Mouse (Mus musculus): ENCODE measurements at regions not wholly inside any gene's neighbourhood (a gene's known extent, or its start where the extent isn't known, plus 50 kb on each side); places are given as distances from the start of the nearest gene placed in this dataset.

DNA sequence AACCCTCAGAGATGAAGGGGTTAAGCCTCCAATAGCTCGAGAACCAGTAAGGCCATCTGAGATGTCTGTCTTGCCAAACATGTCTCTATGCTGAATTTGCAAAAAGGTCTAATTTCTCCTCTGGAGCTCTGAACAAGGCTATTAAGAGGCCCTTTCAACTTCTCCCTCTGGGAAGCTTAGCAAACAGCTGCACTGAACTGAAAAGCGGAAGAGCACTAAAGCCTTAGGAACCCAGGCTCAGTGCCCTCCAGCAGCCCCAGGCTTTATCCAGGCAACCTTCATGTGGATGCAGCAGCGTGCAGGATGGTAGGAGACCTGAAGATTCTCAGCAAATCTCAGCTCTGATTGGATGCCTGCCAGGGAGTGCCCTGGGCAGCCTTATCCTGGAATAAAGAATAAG is 850.1 kb downstream of the Tmem114 start:
- no peaks in the 10 kb centered on the region for H3K4me1 ChIP-seq (ENCODE audit: control insufficient read depth, insufficient read depth, low read length)
- 39% methylated on average over 3 of the region's 3 CpGs for WGBS
- no peaks in the 10 kb centered on the region for H3K27me3 ChIP-seq (ENCODE audit: control insufficient read depth, insufficient read depth, low read length)
- H3K4me3 ChIP-seq (replicated peaks; ENCODE audit: insufficient read depth, low read depth, low read length): no peak overlapping the region
- no peak overlapping the region for H3K27ac ChIP-seq (ENCODE audit: insufficient read depth, low read length)
- TF ChIP-seq POLR2A (IDR thresholded peaks at IDR 0.05; ENCODE audit: borderline replicate concordance, insufficient read depth, low read length) (no peak), CTCF (IDR thresholded peaks at IDR 0.05; ENCODE audit: borderline replicate concordance, insufficient read depth, low read depth, low read length) (no peak)
- DNase-seq: no peak

- DNase-seq: no peak
- Histone ChIP-seq H3K27ac (ENCODE audit: insufficient read depth, low read length) (no peak overlapping the region), H3K4me1 (ENCODE audit: control insufficient read depth, insufficient read depth, low read length) (no peaks in the 10 kb centered on the region), H3K4me3 (replicated peaks; ENCODE audit: insufficient read depth, low read depth, low read length) (no peak overlapping the region), H3K27me3 (ENCODE audit: control insufficient read depth, insufficient read depth, low read length) (no peaks in the 10 kb centered on the region)
- 29% methylated on average over 2 of the region's 2 CpGs for WGBS
- TF ChIP-seq POLR2A (IDR thresholded peaks at IDR 0.05; ENCODE audit: borderline replicate concordance, insufficient read depth, low read length) (no peak), CTCF (IDR thresholded peaks at IDR 0.05; ENCODE audit: borderline replicate concordance, insufficient read depth, low read depth, low read length) (no peak)
Observed at GRCm38 (mm10) chr16:7560841-7561240, 864.1 kb downstream of the Tmem114 start.

DNA sequence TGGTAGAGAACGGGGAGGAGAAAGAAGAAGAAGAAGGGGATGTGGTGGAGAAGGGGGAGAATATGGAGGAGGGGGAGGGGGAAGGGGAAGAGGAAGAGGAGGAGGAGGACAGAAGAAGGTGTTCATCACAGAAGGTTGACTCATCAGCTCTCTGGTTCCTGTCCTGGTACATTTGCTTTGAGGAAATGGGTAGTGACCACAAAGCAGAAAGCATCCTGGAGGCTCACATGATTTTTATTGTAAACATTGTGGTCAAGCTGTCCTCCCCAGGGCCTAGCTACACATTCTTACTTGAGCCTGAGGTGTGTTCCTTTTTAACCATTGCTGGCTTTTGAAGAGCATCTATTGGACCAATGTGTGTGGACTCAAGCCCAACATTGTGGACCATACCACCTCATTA is 865.8 kb downstream of the Tmem114 start:
- DNase-seq: no peak
- TF ChIP-seq CTCF (IDR thresholded peaks at IDR 0.05; ENCODE audit: borderline replicate concordance, insufficient read depth, low read depth, low read length): no peak
- no peak overlapping the region for H3K27ac ChIP-seq (ENCODE audit: insufficient read depth, low read length)
- no peaks in the 10 kb centered on the region for H3K4me1 ChIP-seq (ENCODE audit: control insufficient read depth, insufficient read depth, low read length)
- H3K27me3 ChIP-seq (ENCODE audit: control insufficient read depth, insufficient read depth, low read length): no peaks in the 10 kb centered on the region
- H3K4me3 ChIP-seq (replicated peaks; ENCODE audit: insufficient read depth, low read depth, low read length): no peak overlapping the region
- 83% methylated on average over 1 of the region's 1 CpGs for WGBS

- no peak for DNase-seq
- Histone ChIP-seq H3K27ac (ENCODE audit: insufficient read depth, low read length) (no peak overlapping the region), H3K27me3 (ENCODE audit: control insufficient read depth, insufficient read depth, low read length) (no peaks in the 10 kb centered on the region), H3K4me1 (ENCODE audit: control insufficient read depth, insufficient read depth, low read length) (no peaks in the 10 kb centered on the region), H3K4me3 (replicated peaks; ENCODE audit: insufficient read depth, low read depth, low read length) (no peak overlapping the region)
- 89% methylated on average over 1 of the region's 1 CpGs for WGBS
- TF ChIP-seq CTCF (IDR thresholded peaks at IDR 0.05; ENCODE audit: borderline replicate concordance, insufficient read depth, low read depth, low read length): no peak
- TF ChIP-seq POLR2A (IDR thresholded peaks at IDR 0.05; ENCODE audit: borderline replicate concordance, insufficient read depth, low read length): no peak
Observed at GRCm38 (mm10) chr16:7558637-7559036, 866.3 kb downstream of the Tmem114 start.

DNA sequence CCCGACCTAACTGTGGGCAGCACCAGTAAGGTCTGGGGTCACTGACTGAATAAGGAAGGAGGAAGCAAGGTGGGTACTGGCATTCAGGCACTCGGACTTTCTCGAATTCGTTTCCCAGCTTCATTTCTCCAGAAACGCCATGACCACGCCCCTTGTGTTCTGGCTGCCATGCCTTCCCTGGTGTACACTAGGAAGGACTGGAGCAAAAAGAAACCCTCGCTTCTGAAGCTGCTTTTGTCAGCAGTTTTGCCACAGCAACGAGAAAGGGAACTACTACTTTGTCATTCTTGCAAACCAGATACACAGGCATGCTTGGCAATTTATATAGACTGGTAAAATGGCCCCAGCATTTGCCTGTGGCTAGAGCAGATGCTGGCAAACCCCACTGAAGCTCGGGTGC is 869.0 kb downstream of the Tmem114 start:
- H3K27me3 ChIP-seq (ENCODE audit: control insufficient read depth, insufficient read depth, low read length): no peaks in the 10 kb centered on the region
- H3K27ac ChIP-seq (ENCODE audit: insufficient read depth, low read length): no peak overlapping the region
- no peak for DNase-seq
- H3K4me3 ChIP-seq (replicated peaks; ENCODE audit: insufficient read depth, low read depth, low read length): no peak overlapping the region
- no peaks in the 10 kb centered on the region for H3K4me1 ChIP-seq (ENCODE audit: control insufficient read depth, insufficient read depth, low read length)
- TF ChIP-seq POLR2A (IDR thresholded peaks at IDR 0.05; ENCODE audit: borderline replicate concordance, insufficient read depth, low read length) (no peak), CTCF (IDR thresholded peaks at IDR 0.05; ENCODE audit: borderline replicate concordance, insufficient read depth, low read depth, low read length) (no peak)
- 90% methylated on average over 9 of the region's 9 CpGs for WGBS

- no peak for TF ChIP-seq CTCF (IDR thresholded peaks at IDR 0.05; ENCODE audit: borderline replicate concordance, insufficient read depth, low read depth, low read length)
- no peak for TF ChIP-seq POLR2A (IDR thresholded peaks at IDR 0.05; ENCODE audit: borderline replicate concordance, insufficient read depth, low read length)
- no peak overlapping the region for H3K4me3 ChIP-seq (replicated peaks; ENCODE audit: insufficient read depth, low read depth, low read length)
- DNase-seq: no peak
- no peak overlapping the region for H3K27ac ChIP-seq (ENCODE audit: insufficient read depth, low read length)
- no peaks in the 10 kb centered on the region for H3K27me3 ChIP-seq (ENCODE audit: control insufficient read depth, insufficient read depth, low read length)
- H3K4me1 ChIP-seq (ENCODE audit: control insufficient read depth, insufficient read depth, low read length): no peaks in the 10 kb centered on the region
- 36% methylated on average over 1 of the region's 1 CpGs for WGBS
Observed at GRCm38 (mm10) chr16:7549568-7549967, 875.4 kb downstream of the Tmem114 start.

DNA sequence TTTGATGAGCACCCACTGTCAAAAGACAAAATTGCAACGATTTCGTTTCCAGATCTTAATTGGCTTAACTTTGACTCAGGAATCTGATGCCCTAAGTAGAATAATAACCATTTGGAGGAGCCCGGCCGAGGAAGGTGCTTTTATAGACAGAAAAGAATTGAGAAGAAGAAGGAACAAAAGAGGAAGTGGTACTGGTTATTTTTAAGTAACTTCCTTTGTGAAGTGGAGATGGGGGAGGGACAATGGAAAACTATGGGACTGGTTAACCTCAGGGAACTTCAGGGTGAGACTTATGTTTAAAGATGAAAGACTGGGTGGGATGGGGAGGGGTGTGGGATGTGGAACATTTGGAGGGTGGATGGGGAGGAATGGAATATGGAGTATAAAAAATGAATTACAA is 880.9 kb downstream of the Tmem114 start:
- H3K4me1 ChIP-seq (ENCODE audit: control insufficient read depth, insufficient read depth, low read length): no peaks in the 10 kb centered on the region
- TF ChIP-seq CTCF (IDR thresholded peaks at IDR 0.05; ENCODE audit: borderline replicate concordance, insufficient read depth, low read depth, low read length) (no peak), POLR2A (IDR thresholded peaks at IDR 0.05; ENCODE audit: borderline replicate concordance, insufficient read depth, low read length) (no peak)
- 51% methylated on average over 4 of the region's 4 CpGs for WGBS
- H3K4me3 ChIP-seq (replicated peaks; ENCODE audit: insufficient read depth, low read depth, low read length): no peak overlapping the region
- no peak for DNase-seq
- no peak overlapping the region for H3K27ac ChIP-seq (ENCODE audit: insufficient read depth, low read length)
- no peaks in the 10 kb centered on the region for H3K27me3 ChIP-seq (ENCODE audit: control insufficient read depth, insufficient read depth, low read length)

DNA sequence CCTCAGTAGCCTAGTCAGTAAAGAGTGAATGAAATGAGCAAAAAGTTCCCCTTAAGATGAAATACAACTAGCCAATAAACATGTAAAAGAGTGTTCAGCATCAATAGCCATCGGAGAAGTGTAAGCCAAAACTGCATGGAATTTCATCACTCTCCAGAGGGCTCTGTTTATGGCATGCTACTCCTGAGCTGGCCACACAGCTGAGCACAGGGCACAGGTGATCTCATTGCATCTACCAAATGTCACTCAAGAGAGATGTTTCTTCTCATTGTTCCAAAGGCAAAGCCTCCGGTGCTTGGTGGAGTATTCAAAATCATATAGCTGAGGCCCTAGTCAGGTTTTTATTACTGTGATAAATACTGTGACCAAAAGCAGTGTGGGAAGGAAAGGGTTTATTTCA is 895.1 kb downstream of the Tmem114 start:
- 82% methylated on average over 2 of the region's 2 CpGs for WGBS
- Histone ChIP-seq H3K27ac (ENCODE audit: insufficient read depth, low read length) (no peak overlapping the region), H3K27me3 (ENCODE audit: control insufficient read depth, insufficient read depth, low read length) (no peaks in the 10 kb centered on the region), H3K4me3 (replicated peaks; ENCODE audit: insufficient read depth, low read depth, low read length) (no peak overlapping the region), H3K4me1 (ENCODE audit: control insufficient read depth, insufficient read depth, low read length) (no peaks in the 10 kb centered on the region)
- no peak for DNase-seq
- TF ChIP-seq POLR2A (IDR thresholded peaks at IDR 0.05; ENCODE audit: borderline replicate concordance, insufficient read depth, low read length): no peak
- TF ChIP-seq CTCF (IDR thresholded peaks at IDR 0.05; ENCODE audit: borderline replicate concordance, insufficient read depth, low read depth, low read length): no peak
